Mouse (Mus musculus): Measurements from ENCODE around the gene Magi1.

Gene Magi1

GRCm38 (mm10) chr6:93892922-93893321, 390.8 kb downstream of the Magi1 start:
- no peak for DNase-seq (ENCODE audit: low spot score)

- DNase-seq (ENCODE audit: low spot score) = no peak
Observed at GRCm38 (mm10) chr6:93890011-93890410, 393.7 kb downstream of the Magi1 start.

GRCm38 (mm10) chr6:93877337-93877736, 406.4 kb downstream of the Magi1 start:
- DNase-seq (ENCODE audit: low spot score) = no peak

- DNase-seq (ENCODE audit: low spot score) = no peak
Observed at GRCm38 (mm10) chr6:93874936-93875335, 408.8 kb downstream of the Magi1 start.

GRCm38 (mm10) chr6:93874376-93874775, 409.3 kb downstream of the Magi1 start:
- no peak for DNase-seq (ENCODE audit: low spot score)

- DNase-seq (ENCODE audit: low spot score) = no peak
Observed at GRCm38 (mm10) chr6:93873536-93873935, 410.2 kb downstream of the Magi1 start.

GRCm38 (mm10) chr6:93871516-93871915, 412.2 kb downstream of the Magi1 start:
- DNase-seq (ENCODE audit: low spot score) = no peak

GRCm38 (mm10) chr6:93870023-93870422, 413.7 kb downstream of the Magi1 start:
- DNase-seq (ENCODE audit: low spot score) = no peak

- DNase-seq (ENCODE audit: low spot score) = no peak
Observed at GRCm38 (mm10) chr6:93862263-93862662, 421.5 kb downstream of the Magi1 start.

GRCm38 (mm10) chr6:93856783-93857182, 426.9 kb downstream of the Magi1 start:
- DNase-seq (ENCODE audit: low spot score) = no peak

- DNase-seq (ENCODE audit: low spot score) = no peak
Observed at GRCm38 (mm10) chr6:93855806-93856641, 427.7 kb downstream of the Magi1 start.

- no peak for DNase-seq (ENCODE audit: low spot score)
Observed at GRCm38 (mm10) chr6:93848942-93849790, 434.6 kb downstream of the Magi1 start.

- no peak for DNase-seq (ENCODE audit: low spot score)
Observed at GRCm38 (mm10) chr6:93845498-93845897, 438.2 kb downstream of the Magi1 start.

- DNase-seq (ENCODE audit: low spot score) = no peak
Observed at GRCm38 (mm10) chr6:93845080-93845479, 438.6 kb downstream of the Magi1 start.

- DNase-seq (ENCODE audit: low spot score) = no peak
Observed at GRCm38 (mm10) chr6:93844576-93844975, 439.1 kb downstream of the Magi1 start.

GRCm38 (mm10) chr6:93838398-93838797, 445.3 kb downstream of the Magi1 start:
- DNase-seq (ENCODE audit: low spot score) = no peak

GRCm38 (mm10) chr6:93836585-93836984, 447.1 kb downstream of the Magi1 start:
- DNase-seq (ENCODE audit: low spot score) = no peak

- DNase-seq (ENCODE audit: low spot score) = no peak
Observed at GRCm38 (mm10) chr6:93835211-93835610, 448.5 kb downstream of the Magi1 start.

GRCm38 (mm10) chr6:93828262-93828661, 455.5 kb downstream of the Magi1 start:
- no peak for DNase-seq (ENCODE audit: low spot score)

GRCm38 (mm10) chr6:93826875-93827274, 456.8 kb downstream of the Magi1 start:
- DNase-seq (ENCODE audit: low spot score) = no peak

GRCm38 (mm10) chr6:93822221-93822897, 461.4 kb downstream of the Magi1 start:
- no peak for DNase-seq (ENCODE audit: low spot score)

GRCm38 (mm10) chr6:93821512-93821911, 462.2 kb downstream of the Magi1 start:
- DNase-seq (ENCODE audit: low spot score) = no peak

Data from T-cell, adult 2 months (primary cell).